Mouse (Mus musculus) MEL (cell line): ENCODE results near the gene Snx32. TPM values are rescaled to one million over a fixed set of nuclear protein-coding genes. Genes with fewer than 3 reads are reported as not detected.

ENCODE experiments used
- DNase-seq: peaks from one replicate; pipeline ENCODE4 v3.0.0; 2011; ENCODE audit warnings: low read depth, low spot score
- H3K27ac ChIP-seq: 2 replicates; pipeline ENCODE4 v1.5.1; 2012; ENCODE audit warnings: low read depth, mild to moderate bottlenecking, control low read depth, low read length, moderate library complexity; ENCODE audit not compliant: control insufficient read depth
- H3K27me3 ChIP-seq, 2 experiments: fragments of 150-350 bp in 1 of 2; sonication (generic) in 1 of 2; 2 replicates each; pipeline ENCODE4 v1.6.1; 2012; ENCODE audit warnings: low read length in 2 of 2, mild to moderate bottlenecking in 2 of 2, improper control_type of control experiment in 1 of 2, moderate library complexity in 1 of 2; ENCODE audit not compliant: insufficient read depth in 2 of 2, control insufficient read depth in 1 of 2
- H3K36me3 ChIP-seq, 2 experiments: 2 replicates each; pipeline ENCODE4 v1.6.1; 2012 to 2014; ENCODE audit warnings: low read length in 2 of 2, improper control_type of control experiment in 1 of 2, inconsistent platforms in 1 of 2, mild to moderate bottlenecking in 1 of 2; ENCODE audit not compliant: insufficient read depth in 2 of 2, control insufficient read depth in 1 of 2
- H3K4me1 ChIP-seq, 2 experiments: fragments of 150-350 bp in 1 of 2; sonication (generic) in 1 of 2; 2 replicates each; pipeline ENCODE4 v1.6.1; 2012; ENCODE audit warnings: low read length in 2 of 2, improper control_type of control experiment in 1 of 2, mild to moderate bottlenecking in 1 of 2; ENCODE audit not compliant: insufficient read depth in 2 of 2, control insufficient read depth in 1 of 2
- H3K4me3 ChIP-seq, 2 experiments: fragments of 150-350 bp in 1 of 2; sonication (generic) in 1 of 2; 2 replicates each; pipeline ENCODE4 v1.5.1; 2012; ENCODE audit warnings: low read depth in 2 of 2, low read length in 2 of 2, mild to moderate bottlenecking in 2 of 2, moderate library complexity in 2 of 2, control low read depth in 1 of 2, improper control_type of control experiment in 1 of 2; ENCODE audit not compliant: control insufficient read depth in 1 of 2, insufficient read depth in 1 of 2
- H3K79me2 ChIP-seq: 2 replicates; pipeline ENCODE4 v1.6.1; 2012; ENCODE audit warnings: mild to moderate bottlenecking, low read length, moderate library complexity; ENCODE audit not compliant: control insufficient read depth, poor library complexity, insufficient read depth
- H3K9ac ChIP-seq: 2 replicates; pipeline ENCODE4 v1.6.1; 2012; ENCODE audit warnings: low read depth, mild to moderate bottlenecking, control low read depth, low read length, moderate library complexity; ENCODE audit not compliant: control insufficient read depth, poor library complexity, severe bottlenecking
- H3K9me3 ChIP-seq: fragments of 150-350 bp; sonication (generic); replicated peaks from 2 replicates; pipeline ENCODE4 v1.6.1; 2012; ENCODE audit warnings: mild to moderate bottlenecking, low read length, improper control_type of control experiment, moderate library complexity; ENCODE audit not compliant: insufficient read depth
- BHLHE40 ChIP-seq: IDR thresholded peaks from 2 replicates; pipeline ENCODE4 v1.6.1; 2012; ENCODE audit warnings: low read depth, mild to moderate bottlenecking, inconsistent platforms, low read length, improper control_type of control experiment, borderline replicate concordance
- CHD1 ChIP-seq: IDR thresholded peaks from 2 replicates; pipeline ENCODE4 v1.6.1; 2012; ENCODE audit warnings: low read depth, mild to moderate bottlenecking, inconsistent platforms, low read length, improper control_type of control experiment
- CTCF ChIP-seq, 3 experiments: IDR thresholded peaks in 2 of 3; conservative IDR thresholded peaks in 1 of 3; 2 replicates each; pipeline ENCODE4 v1.5.1; 2011 to 2012; ENCODE audit warnings: low read length in 3 of 3, low read depth in 2 of 3, mild to moderate bottlenecking in 2 of 3, improper control_type of control experiment in 1 of 3, inconsistent platforms in 1 of 3, mixed read lengths in 1 of 3, moderate library complexity in 1 of 3; ENCODE audit not compliant: control insufficient read depth in 1 of 3, insufficient read depth in 1 of 3, poor library complexity in 1 of 3, severe bottlenecking in 1 of 3
- ETS1 ChIP-seq: IDR thresholded peaks from 2 replicates; pipeline ENCODE4 v1.6.1; 2012; ENCODE audit warnings: low read depth, mild to moderate bottlenecking, inconsistent platforms, low read length, improper control_type of control experiment, moderate library complexity
- HCFC1 ChIP-seq: IDR thresholded peaks from 2 replicates; pipeline ENCODE4 v1.6.1; 2012; ENCODE audit warnings: low read depth, mild to moderate bottlenecking, inconsistent platforms, low read length, improper control_type of control experiment, moderate library complexity
- JUND ChIP-seq: IDR thresholded peaks from 2 replicates; pipeline ENCODE4 v1.6.1; 2011; ENCODE audit warnings: low read depth, mild to moderate bottlenecking, improper control_type of control experiment, low read length
- KAT2A ChIP-seq: conservative IDR thresholded peaks from 2 replicates; pipeline ENCODE4 v1.6.1; 2012; ENCODE audit warnings: low read depth, low read length, improper control_type of control experiment, inconsistent platforms
- MAX ChIP-seq: IDR thresholded peaks from 2 replicates; pipeline ENCODE4 v1.6.1; 2011; ENCODE audit warnings: low read length, improper control_type of control experiment
- MEF2A ChIP-seq: IDR thresholded peaks from 2 replicates; pipeline ENCODE4 v1.6.1; 2014; ENCODE audit warnings: low read depth, mild to moderate bottlenecking, inconsistent platforms, low read length, improper control_type of control experiment; ENCODE audit not compliant: poor library complexity, insufficient replicate concordance, severe bottlenecking; ENCODE audit errors: extremely low read depth
- MXI1 ChIP-seq: IDR thresholded peaks from 2 replicates; pipeline ENCODE4 v1.6.1; 2011; ENCODE audit warnings: mild to moderate bottlenecking, low read depth, low read length, improper control_type of control experiment
- MYC ChIP-seq: IDR thresholded peaks from 2 replicates; pipeline ENCODE4 v1.6.1; 2011; ENCODE audit warnings: low read depth, mild to moderate bottlenecking, low read length, improper control_type of control experiment, moderate library complexity
- NELFE ChIP-seq: IDR thresholded peaks from 2 replicates; pipeline ENCODE4 v1.6.1; 2011; ENCODE audit warnings: low read depth, low read length, improper control_type of control experiment
- POLR2AphosphoS2 ChIP-seq: IDR thresholded peaks from 2 replicates; pipeline ENCODE4 v1.6.1; 2011; ENCODE audit warnings: low read length, improper control_type of control experiment
- RAD21 ChIP-seq: IDR thresholded peaks from 2 replicates; pipeline ENCODE4 v1.6.1; 2011; ENCODE audit warnings: mild to moderate bottlenecking, low read depth, low read length, improper control_type of control experiment
- RCOR1 ChIP-seq: IDR thresholded peaks from 2 replicates; pipeline ENCODE4 v1.6.1; 2012; ENCODE audit warnings: low read depth, mild to moderate bottlenecking, inconsistent platforms, low read length, improper control_type of control experiment
- SMC3 ChIP-seq: IDR thresholded peaks from 2 replicates; pipeline ENCODE4 v1.6.1; 2011; ENCODE audit warnings: low read depth, low read length, improper control_type of control experiment
- TAL1 ChIP-seq: IDR thresholded peaks from 2 replicates; pipeline ENCODE4 v1.6.1; 2012; ENCODE audit warnings: mild to moderate bottlenecking, inconsistent platforms, low read length, moderate library complexity, mixed read lengths
- USF2 ChIP-seq, 2 experiments: IDR thresholded peaks; 2 replicates each; pipeline ENCODE4 v1.6.1; 2011 to 2012; ENCODE audit warnings: improper control_type of control experiment in 2 of 2, low read length in 2 of 2, borderline replicate concordance in 1 of 2, inconsistent platforms in 1 of 2, low read depth in 1 of 2, mild to moderate bottlenecking in 1 of 2; ENCODE audit not compliant: insufficient read depth in 1 of 2
- ZC3H11A ChIP-seq: IDR thresholded peaks from 2 replicates; pipeline ENCODE4 v1.6.1; 2012; ENCODE audit warnings: low read depth, mild to moderate bottlenecking, inconsistent platforms, low read length, improper control_type of control experiment
- ZNF384 ChIP-seq: IDR thresholded peaks from 2 replicates; pipeline ENCODE4 v1.6.1; 2012; ENCODE audit warnings: low read depth, mild to moderate bottlenecking, inconsistent platforms, low read length, improper control_type of control experiment
- polyA plus RNA-seq, 2 experiments: library from polyadenylated mRNA; stranded (reverse) in 1 of 2; unstranded in 1 of 2; fragments of >175 nt in 1 of 2; fragments of >200 nt in 1 of 2; gene quantifications; 2 replicates each; pipeline versions ENCODE4 v1.2.1 to v1.2.4; 2012; ENCODE audit warnings: low replicate concordance in 2 of 2, low read depth in 1 of 2; ENCODE audit not compliant: insufficient read length in 2 of 2, insufficient read depth in 1 of 2, missing spikeins in 1 of 2
- total RNA-seq: library from RNA; depleted of rRNA; stranded (reverse); fragments of 300-350 nt; gene quantifications from 2 replicates; pipeline ENCODE4 v1.2.3, GENCODE M21; 2012

The Snx32 gene
- total and polyA plus RNA-seq, 3 experiments, result 1.3 to 2.6 TPM; not detected in 1

- no peak for TF ChIP-seq TAL1
- TF ChIP-seq, all 39 proteins: peak for 16
These were observed 36.6 kb downstream of the Snx32 start, which contains the start of gene Efemp2 (continued) for GRCm38 (mm10) chr19:5473720-5474119.

DNA sequence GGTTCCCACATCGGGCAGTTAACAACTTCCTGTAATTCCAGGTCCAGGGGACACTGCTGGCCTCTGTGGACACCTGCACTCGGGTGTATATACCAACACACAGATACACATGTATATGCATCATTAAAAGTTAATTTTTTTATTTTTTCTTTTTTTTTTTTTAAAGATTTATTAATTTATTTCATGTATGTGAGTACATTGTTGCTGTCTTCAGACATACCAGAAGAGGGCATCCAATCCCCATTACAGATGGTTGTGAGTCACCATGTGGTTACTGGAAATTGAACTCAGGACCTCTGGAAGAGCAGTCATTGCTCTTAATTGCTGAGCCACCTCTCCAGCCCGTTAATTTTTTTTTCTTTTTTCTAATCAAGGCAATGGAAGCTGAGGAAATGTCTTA lies 37.5 kb downstream of the Snx32 start:
- Histone ChIP-seq H3K9ac (no peak overlapping the region; the same call in 1 of the 2 replicates), H3K9me3 (no peaks in the 10 kb centered on the region), H3K27me3 (no peaks in the 10 kb centered on the region), H3K4me3 (no peak overlapping the region), H3K36me3 (peaks cover 0 to 4% of the 10 kb centered on the region in 2 experiments; a peak in 2 of 4 replicates), H3K79me2 (no peaks in the 10 kb centered on the region; the same call in 1 of the 2 replicates), H3K27ac (peak overlapping the region; percentile 72), H3K4me1 (peaks cover 0 to 10% of the 10 kb centered on the region in 2 experiments; a peak in 1 of 4 replicates)
- peak; percentile 73 for DNase-seq
- no peak for TF ChIP-seq RCOR1
- TF ChIP-seq MAX, result 0 out of 2 replicates have a peak, but pooled peaks have one; percentile 3
- no peak for TF ChIP-seq ETS1
- TF ChIP-seq HCFC1, result no peak
- no peak for TF ChIP-seq MXI1
- no peak for TF ChIP-seq POLR2AphosphoS2
- no peak for TF ChIP-seq NELFE
- TF ChIP-seq KAT2A, result no peak
- TF ChIP-seq ZC3H11A, result no peak
- peak; percentile 86 for TF ChIP-seq MYC
- TF ChIP-seq MEF2A, result no peak
- peak; percentile 8 to 48 (median 9); a peak in 3 of 6 replicates for TF ChIP-seq CTCF (IDR thresholded peaks at IDR 0.05 in 2 of 3, conservative IDR thresholded peaks at IDR 0.05 in 1 of 3; ENCODE audit: control insufficient read depth in 1 of 3, insufficient read depth in 1 of 3, low read depth in 2 of 3, low read length in 3 of 3, poor library complexity in 1 of 3, severe bottlenecking in 1 of 3)
- peak; percentile 22; the same call in 1 of the 2 replicates for TF ChIP-seq SMC3
- 0 out of 2 replicates have a peak, but pooled peaks have one; percentile 49 for TF ChIP-seq JUND
- TF ChIP-seq RAD21, result peak; percentile 56
- no peak for TF ChIP-seq USF2 (IDR thresholded peaks at IDR 0.05; ENCODE audit: borderline replicate concordance in 1 of 2, insufficient read depth in 1 of 2, low read depth in 1 of 2, low read length in 2 of 2)
- TF ChIP-seq BHLHE40, result no peak
- no peak for TF ChIP-seq CHD1
- peak; percentile 56 for TF ChIP-seq ZNF384
